ENCODE assay signal across 8 mouse cellular contexts in genomic region chr4:139926161-139926561, GRCm38 (mm10). TPM values are rescaled to one million over a fixed set of nuclear protein-coding genes. Genes with fewer than 3 reads are reported as not detected.
A peak's percentile ranks its signal among the peaks of the same experiment; 100 is the strongest.
DNase-seq lines count a peak whose midpoint lies in the region; ATAC-seq and TF ChIP-seq lines count a peak whose summit lies in the region.

No protein-coding gene starts in this region.

- peaks cover 38% of the 10 kb centered on the region for H3K4me1 ChIP-seq in E14TG2a.4 (replicated peaks; ENCODE audit: low read depth, low read length)
- H3K4me1 ChIP-seq in cortical plate, adult 2 months (ENCODE audit: control insufficient read depth, insufficient read depth, low read length): peaks cover 7% of the 10 kb centered on the region
- H3K4me1 ChIP-seq in hindbrain, embryonic 15.5 days (replicated peaks): peaks cover 25% of the 10 kb centered on the region
- peaks cover 17% of the 10 kb centered on the region for H3K4me1 ChIP-seq in midbrain, embryonic 11.5 days (ENCODE audit: control insufficient read depth, insufficient read depth, low read length)

- peak; percentile 95 for DNase-seq in midbrain, embryonic 11.5 days (ENCODE audit: low spot score, missing footprints)
- DNase-seq in ovary, adult 18-20 months (ENCODE audit: low spot score): no peak
- no peak for DNase-seq in kidney, adult 18-20 months
- DNase-seq in urinary bladder, adult 18-20 months (ENCODE audit: low spot score in 2 of 2): no peak
- DNase-seq in ovary, postnatal 10 days (ENCODE audit: low spot score): no peak

- peak overlapping the region; percentile 57 for H3K4me2 ChIP-seq in hindbrain, embryonic 15.5 days
- peak overlapping the region; percentile 43 for H3K4me2 ChIP-seq in midbrain, embryonic 11.5 days

- no peaks in the 10 kb centered on the region for H3K36me3 ChIP-seq in E14TG2a.4 (ENCODE audit: insufficient read depth, low read length)
- H3K36me3 ChIP-seq in hindbrain, embryonic 15.5 days: no peaks in the 10 kb centered on the region
- no peaks in the 10 kb centered on the region for H3K36me3 ChIP-seq in midbrain, embryonic 11.5 days (ENCODE audit: control insufficient read depth, insufficient read depth, low read length)

- ATAC-seq in hindbrain, embryonic 15.5 days (ENCODE audit: low FRiP score, low read depth): no peak
- peak; percentile 42; the same call in 1 of the 2 replicates for ATAC-seq in midbrain, embryonic 11.5 days (ENCODE audit: low FRiP score)

- 4% methylated on average over 11 of the region's 11 CpGs for WGBS in hindbrain, embryonic 15.5 days
- 2% methylated on average over 11 of the region's 11 CpGs for WGBS in midbrain, embryonic 11.5 days

- TF ChIP-seq CTCF in E14TG2a.4 (conservative IDR thresholded peaks at IDR 0.05; ENCODE audit: low read length): no peak
- no peak for TF ChIP-seq CTCF in cortical plate, adult 2 months (IDR thresholded peaks at IDR 0.05; ENCODE audit: extremely low read depth, insufficient read depth, low read length)

- H3K27ac ChIP-seq in cortical plate, adult 2 months (ENCODE audit: insufficient read depth, low read length): peak overlapping the region; percentile 36
- peak overlapping the region; percentile 78 for H3K27ac ChIP-seq in hindbrain, embryonic 15.5 days (replicated peaks)
- H3K27ac ChIP-seq in midbrain, embryonic 11.5 days (ENCODE audit: low read depth, low read length): peak overlapping the region; percentile 70

- peak overlapping the region; percentile 29 for H3K9ac ChIP-seq in hindbrain, embryonic 15.5 days
- peak overlapping the region; percentile 41; the same call in 1 of the 2 replicates for H3K9ac ChIP-seq in midbrain, embryonic 11.5 days (ENCODE audit: low read length)

- H3K4me3 ChIP-seq in E14TG2a.4 (replicated peaks; ENCODE audit: low read length): 0 out of 2 replicates have a peak overlapping the region, but pooled peaks have one; percentile 26
- no peak overlapping the region for H3K4me3 ChIP-seq in cortical plate, adult 2 months (ENCODE audit: insufficient read depth, low read length)
- peak overlapping the region; percentile 26 for H3K4me3 ChIP-seq in hindbrain, embryonic 15.5 days
- H3K4me3 ChIP-seq in midbrain, embryonic 11.5 days (ENCODE audit: low read depth, low read length): peak overlapping the region; percentile 16

- no peak for TF ChIP-seq POLR2A in cortical plate, adult 2 months (IDR thresholded peaks at IDR 0.05; ENCODE audit: extremely low read depth, insufficient read depth, low read length)

- H3K27me3 ChIP-seq in E14TG2a.4 (ENCODE audit: insufficient read depth, low read length): peaks cover 58% of the 10 kb centered on the region
- H3K27me3 ChIP-seq in hindbrain, embryonic 15.5 days: no peaks in the 10 kb centered on the region
- H3K27me3 ChIP-seq in midbrain, embryonic 11.5 days (ENCODE audit: control insufficient read depth, insufficient read depth, low read length): no peaks in the 10 kb centered on the region; the same call in 1 of the 2 replicates

- peaks cover 7% of the 10 kb centered on the region; the same call in 1 of the 2 replicates for H3K9me3 ChIP-seq in E14TG2a.4 (ENCODE audit: low read length)
- H3K9me3 ChIP-seq in hindbrain, embryonic 15.5 days: no peaks in the 10 kb centered on the region
- no peaks in the 10 kb centered on the region for H3K9me3 ChIP-seq in midbrain, embryonic 11.5 days (ENCODE audit: control insufficient read depth, low read length)

RNA-seq across cellular contexts. Expression of gene Klhdc7a, which starts 41.7 kb away (rescaled TPM):
- 4.8 and 5.4 TPM in 2 replicates for polyA plus RNA-seq in cortical plate, adult 2 months (2012; rRNA removed)
- 0.56 and 0.73 TPM in 2 replicates for polyA plus RNA-seq in hindbrain, embryonic 15.5 days (2015; fragmentation: Nextera tagmentation; extraction: Ambion mirVana)
- polyA plus RNA-seq in midbrain, embryonic 11.5 days (2014; fragmentation: Nextera tagmentation; extraction: Ambion mirVana): 0.10 and 0.17 TPM in 2 replicates
